Mouse (Mus musculus) R1 (cell line): ENCODE measurements around the gene Gm20388.
"Not testable (repeated sequence)": the region's sequence is repeated elsewhere in the genome, so short reads cannot be mapped to it uniquely, and the experiment has no call there.

Experiments used
- DNase-seq: peaks from one replicate; pipeline ENCODE4 v3.0.0-alpha.2; 2018; ENCODE audit warnings: low read depth, low spot score

Gene Gm20388

DNA sequence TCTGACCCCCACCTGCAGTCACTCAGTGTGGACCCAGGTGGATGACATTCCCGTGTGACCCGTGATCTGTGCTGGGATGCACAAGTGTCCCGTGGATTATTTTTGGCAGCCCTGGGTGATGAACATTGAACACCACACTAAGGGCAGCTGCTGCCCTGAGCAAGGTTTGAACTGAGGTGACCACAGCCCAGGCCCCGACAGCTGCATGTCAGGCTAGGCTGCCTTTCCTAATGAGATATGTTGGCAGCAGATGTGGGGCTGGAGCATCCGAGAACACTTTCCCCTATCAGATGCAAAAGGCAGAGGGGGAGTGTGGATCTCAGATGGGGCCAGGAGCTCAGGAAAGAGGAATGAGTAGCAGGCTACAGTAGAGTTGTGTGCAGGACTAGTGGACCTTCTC is 3600.2 kb downstream of the Gm20388 start:
- no peak for DNase-seq

DNA sequence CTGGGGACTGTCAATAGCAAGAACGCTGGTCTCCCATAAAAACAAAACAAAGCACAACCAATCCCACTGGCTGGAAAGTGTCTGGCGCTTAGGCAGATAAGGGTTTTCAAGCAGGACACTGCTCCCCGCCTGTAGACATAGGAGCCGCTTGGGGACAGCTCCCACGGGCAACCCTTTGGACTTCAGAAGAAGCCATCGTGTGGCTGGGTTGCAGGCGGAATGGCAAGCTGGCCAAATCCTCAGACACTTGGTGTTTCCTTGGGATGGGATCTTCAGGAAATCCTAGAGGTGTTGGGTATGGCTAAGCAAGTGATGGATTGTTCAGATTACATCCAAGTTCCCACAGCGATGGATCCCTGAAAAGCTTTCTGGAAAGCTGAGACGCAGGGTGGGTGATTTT is 3603.5 kb downstream of the Gm20388 start:
- DNase-seq: no peak

DNA sequence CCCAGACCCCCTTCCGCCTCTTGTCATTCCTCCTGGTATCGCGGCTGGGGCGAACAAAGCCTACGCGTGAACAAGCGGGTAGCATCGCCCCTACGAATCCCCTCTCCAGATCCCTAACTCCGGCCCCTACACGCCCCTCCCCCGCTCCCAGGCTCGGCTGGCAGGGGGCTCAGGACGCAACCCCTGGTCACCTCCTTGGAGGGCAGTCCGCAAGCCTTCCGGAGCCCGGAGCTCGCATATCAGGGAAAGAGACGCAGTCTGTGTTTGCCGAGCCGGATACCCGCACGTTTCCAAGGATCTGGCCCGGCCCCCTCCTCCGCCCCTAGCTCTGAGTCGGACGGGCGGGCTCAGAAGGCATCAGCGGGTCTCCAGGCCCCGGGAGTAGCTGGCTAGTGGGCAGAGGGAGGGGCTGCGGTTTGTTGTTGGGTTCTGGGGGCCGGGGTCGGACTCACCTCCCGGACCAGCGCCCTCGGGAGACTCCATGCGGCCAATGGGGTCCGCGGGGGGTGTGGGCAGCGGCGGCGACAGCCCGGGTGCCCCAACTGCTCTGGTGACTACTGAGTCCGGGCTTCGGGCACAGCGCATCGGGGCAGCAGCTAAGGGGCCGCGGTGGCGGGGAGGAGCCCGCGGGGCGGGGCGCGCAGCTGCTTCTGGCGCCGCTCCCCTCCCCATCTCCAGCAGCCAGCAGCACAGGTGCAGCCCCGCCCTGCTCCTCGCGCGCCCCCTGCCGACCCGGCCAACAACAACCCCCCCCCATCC is 3604.3 kb downstream of the Gm20388 start, which contains the start of gene Dbndd1:
Dbndd1 (minus strand) TSS at position 683 of the 759 bp plus-strand sequence.
- peak; percentile 78 for DNase-seq

DNA sequence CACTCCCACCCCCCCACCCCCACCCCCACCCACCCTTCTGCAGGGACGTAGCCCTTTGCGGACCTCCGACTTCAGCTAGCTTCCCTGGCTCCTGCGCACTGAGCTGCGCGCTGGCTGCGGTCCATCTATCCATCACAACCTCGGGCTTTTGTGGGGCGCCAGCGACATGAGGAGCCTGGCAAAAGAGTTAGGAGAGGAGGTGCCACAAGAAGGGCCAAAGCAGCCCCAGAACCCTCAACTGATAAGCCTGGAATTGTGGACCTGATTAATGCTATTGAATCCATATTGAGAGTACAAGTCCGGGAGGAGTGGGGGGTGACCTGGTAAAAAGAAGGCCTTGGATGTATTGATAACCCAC is 3604.9 kb downstream of the Gm20388 start:
- DNase-seq: no peak

DNA sequence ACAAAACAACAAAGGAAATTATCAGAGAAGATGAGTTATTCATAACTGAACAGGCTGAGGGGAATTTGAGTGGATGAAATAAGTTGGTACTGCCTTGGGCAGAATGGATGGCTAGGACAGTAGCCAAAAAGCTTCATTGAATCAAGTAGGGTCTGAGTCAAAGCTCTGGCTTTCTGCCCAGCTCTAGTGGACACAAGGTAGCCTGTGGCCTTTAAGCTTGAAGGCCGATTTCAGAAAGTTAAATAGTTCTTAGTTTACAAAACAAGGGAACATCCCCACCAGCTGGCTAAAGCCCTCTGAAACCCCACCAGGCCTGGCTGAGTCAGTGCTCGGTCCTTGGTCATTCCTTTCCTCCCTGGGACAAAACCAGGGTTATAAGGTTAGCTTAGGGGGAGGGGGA is 3606.0 kb downstream of the Gm20388 start:
- no peak for DNase-seq

DNA sequence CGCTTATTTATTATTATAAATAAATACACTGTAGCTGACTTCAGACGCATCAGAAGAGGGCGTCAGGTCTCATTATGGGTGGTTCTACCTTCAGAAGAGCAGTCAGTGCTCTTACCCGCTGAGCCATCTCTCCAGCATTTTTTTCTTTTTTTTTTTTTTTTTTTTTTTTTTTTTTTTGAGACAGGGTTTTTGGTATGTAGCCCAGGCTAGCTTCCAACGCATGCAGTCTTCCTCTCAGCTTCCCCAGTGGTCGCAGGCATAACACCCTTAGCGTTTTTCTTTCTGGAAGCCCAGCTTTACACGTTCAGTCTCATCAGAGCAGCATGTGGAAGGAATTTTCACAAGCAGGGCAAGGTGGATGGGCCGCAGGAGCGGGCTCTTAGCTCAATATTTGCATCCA is 3607.5 kb downstream of the Gm20388 start:
- DNase-seq: no peak

DNA sequence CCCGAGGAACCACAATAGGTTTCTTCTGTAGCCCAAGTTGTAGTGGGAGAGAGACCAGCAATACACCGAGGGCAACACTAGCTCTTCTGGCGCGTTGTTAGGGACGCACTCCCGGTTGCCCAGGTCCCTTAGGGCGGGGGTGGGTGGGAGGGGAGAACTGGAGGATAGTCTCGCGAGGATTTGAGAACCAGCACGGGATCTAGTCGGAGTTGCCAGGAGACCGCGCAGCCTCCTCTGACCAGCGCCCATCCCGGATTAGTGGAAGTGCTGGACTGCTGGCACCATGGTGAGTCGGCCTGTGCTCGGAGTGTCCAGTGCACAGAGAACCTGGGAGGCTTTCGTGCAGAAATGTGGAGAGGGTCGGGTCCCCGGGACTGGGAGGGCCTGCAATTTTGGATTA is 3608.0 kb downstream of the Gm20388 start, which contains the start of gene Gas8:
Gas8 (plus strand) TSS at position 168 of the 400 bp plus-strand sequence.
- peak; percentile 96 for DNase-seq

DNA sequence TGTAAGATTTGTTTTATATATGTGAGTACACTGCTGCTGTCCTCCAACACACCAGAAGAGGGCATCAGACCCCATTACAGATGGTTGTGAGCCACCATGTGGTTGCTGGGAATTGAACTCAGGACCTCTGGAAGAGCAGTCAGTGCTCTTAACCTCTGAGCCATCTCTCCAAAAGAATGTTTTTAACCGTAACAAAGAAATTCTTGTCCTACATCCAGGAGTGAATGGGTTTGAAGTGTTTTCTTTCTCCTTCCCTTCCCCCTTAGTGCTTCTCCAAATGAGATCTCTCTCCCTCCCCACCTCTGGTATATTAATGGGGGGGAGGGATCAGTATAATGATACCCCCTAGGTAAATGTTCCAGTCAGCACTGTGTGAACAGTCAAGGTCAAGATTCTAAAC is 3609.4 kb downstream of the Gm20388 start:
- not testable (repeated sequence) for DNase-seq

DNA sequence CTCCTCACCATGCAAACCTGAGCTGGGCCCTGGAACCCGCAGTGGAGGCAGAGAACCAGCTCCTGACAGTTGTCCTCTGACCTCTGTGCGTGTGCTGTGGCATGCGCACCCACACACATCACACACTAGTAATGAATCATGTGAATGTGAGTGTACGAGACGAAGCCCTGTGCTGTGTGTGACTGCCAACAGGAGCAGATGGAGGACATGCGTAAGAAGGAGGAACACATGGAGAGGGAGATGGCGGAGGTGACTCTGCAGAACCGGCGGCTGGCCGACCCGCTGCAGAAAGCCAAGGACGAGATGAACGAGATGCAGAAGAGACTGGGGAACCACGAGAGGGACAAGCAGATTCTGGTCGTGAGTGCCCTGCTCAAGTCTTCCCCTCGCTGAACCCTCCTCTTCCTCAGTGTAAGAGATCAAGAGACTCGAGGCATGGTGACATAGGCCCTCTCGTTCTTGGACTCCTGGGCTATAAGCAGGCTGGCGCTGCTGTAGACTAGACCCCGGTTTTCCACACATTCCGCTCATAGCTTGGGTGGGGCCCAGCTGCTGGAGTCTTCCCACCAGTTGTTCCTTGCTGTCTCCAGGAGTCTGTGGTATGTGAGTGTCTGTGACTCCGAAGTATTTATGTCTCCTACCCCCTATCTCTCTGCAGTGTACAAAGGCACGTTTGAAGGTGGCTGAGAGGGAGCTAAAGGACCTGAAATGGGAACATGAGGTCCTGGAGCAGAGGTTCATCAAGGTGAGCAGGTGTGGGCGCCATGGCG is 3617.3 kb downstream of the Gm20388 start:
- peak; percentile 41 for DNase-seq

DNA sequence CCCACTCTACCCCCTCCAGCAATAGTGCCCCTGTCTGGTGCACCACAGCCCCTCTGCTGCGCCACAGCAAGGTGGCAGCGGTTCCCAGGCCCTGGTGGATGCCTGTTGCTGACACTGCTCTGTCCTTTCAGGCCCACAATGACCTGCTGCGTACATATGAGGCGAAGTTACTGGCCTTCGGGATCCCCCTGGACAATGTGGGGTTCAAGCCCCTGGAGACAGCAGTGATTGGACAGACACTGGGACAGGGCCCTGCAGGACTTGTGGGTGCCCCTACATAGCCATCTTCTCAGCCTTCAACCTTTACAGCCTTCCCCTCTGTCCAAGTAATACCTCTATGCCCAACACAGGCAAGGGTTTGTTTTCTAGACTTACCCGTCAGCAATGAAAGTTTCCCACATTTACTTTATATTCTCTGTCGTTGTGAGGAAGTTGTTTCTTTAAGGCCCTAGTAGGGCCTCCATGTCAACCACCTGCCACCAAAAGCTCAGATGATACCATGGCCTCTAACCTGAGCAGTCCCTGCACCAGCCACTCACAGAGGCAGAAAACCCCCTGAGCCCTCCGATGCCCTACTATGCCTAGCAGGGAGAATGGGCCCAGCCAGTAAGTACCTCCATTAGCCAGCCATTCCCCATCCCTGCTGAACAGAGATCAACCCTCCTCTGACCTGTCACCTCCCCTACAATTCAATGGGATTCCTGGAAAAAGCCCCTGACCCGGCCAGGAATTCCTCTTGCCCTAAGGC is 3625.8 kb downstream of the Gm20388 start:
- DNase-seq: no peak

DNA sequence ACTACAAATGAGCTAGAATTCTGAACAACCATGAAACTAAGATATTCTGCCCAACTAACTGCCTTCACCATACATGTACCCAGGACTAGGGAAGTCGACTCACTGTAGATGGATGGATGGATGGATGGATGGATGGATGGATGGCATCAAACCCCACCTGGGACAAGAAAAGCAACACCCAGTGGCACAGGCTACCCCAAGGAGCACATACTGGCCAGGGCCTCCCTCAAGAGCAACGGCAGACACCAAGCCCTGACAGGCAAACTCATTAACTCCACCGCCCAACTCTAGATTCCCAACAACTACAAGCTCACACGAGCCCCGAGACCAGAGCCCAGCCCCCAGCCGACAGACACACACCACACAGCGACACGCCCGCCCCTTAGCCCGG is 3626.3 kb downstream of the Gm20388 start:
- DNase-seq: peak; percentile 23

DNA sequence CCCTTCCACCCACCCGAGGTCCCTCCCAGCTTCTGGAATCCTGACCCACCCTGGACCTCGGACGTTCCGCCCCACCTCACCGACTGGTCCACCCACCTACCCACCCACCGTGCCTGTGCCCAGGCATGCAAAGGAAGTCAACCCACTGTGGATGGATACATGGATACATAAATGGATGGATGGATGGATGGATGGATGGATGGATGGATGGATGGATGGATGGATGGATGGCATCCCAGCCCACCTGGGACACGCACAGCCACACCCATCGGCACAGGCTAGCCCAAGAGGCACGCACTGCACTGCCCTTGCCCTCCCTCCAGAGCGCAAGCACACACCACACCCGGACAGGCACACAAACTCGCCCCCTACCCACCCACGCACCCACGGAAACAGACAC is 3627.0 kb downstream of the Gm20388 start:
- DNase-seq: not testable (repeated sequence)

DNA sequence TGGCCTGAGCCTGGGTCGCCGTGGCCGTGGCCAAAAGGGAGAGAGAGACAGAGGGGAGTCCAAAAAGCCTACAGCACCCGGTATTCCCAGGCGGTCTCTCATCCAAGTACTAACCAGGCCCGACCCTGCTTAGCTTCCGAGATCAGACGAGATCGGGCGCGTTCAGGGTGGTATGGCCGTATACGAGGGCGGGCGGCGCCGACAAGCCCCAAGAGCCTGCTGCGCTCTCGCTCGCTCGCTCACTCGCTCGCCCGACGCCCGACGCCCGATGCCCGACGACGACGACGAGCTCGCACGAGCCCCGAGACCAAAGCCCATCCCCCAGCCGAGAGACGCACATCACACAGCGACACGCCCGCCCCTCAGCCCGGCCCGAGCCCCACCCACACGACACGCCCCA is 3653.6 kb downstream of the Gm20388 start:
- DNase-seq: not testable (repeated sequence)

DNA sequence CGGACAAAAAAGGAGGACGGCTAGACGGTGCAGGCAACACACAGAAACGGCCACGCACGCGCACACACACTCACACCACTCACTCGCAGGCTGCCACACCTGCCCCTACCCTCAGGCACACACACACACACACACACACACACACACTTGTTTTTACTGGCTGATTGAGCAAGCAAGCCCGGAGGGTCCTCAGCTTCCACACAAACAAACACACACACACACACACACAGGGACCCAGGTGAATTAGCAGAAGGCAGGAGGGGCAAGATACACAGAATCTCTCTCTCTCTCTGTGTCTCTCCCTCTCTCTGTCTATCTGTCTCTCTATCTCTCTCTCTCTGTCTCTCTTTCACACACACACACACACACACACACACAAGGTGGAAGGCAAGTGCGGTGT is 3664.7 kb downstream of the Gm20388 start:
- not testable (repeated sequence) for DNase-seq

DNA sequence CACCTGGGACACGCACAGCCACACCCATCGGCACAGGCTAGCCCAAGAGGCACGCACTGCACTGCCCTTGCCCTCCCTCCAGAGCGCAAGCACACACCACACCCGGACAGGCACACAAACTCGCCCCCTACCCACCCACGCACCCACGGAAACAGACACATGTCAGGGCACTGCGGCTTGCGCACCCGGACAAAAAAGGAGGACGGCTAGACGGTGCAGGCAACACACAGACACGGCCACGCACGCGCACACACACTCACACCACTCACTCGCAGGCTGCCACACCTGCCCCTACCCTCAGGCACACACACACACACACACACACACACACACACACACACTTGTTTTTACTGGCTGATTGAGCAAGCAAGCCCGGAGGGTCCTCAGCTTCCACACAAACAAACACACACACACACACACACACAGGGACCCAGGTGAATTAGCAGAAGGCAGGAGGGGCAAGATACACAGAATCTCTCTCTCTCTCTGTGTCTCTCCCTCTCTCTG is 3690.1 kb downstream of the Gm20388 start:
- DNase-seq: not testable (repeated sequence)

DNA sequence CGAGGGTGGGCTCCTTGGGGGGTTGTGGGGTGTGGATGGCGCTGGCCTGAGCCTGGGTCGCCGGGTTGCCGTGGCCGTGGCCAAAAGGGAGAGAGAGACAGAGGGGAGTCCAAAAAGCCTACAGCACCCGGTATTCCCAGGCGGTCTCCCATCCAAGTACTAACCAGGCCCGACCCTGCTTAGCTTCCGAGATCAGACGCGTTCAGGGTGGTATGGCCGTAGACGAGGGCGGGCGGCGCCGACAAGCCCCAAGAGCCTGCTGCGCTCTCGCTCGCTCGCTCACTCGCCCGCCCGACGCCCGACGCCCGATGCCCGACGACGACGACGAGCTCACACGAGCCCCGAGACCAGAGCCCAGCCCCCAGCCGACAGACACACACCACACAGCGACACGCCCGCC is 3690.8 kb downstream of the Gm20388 start:
- DNase-seq: not testable (repeated sequence)

DNA sequence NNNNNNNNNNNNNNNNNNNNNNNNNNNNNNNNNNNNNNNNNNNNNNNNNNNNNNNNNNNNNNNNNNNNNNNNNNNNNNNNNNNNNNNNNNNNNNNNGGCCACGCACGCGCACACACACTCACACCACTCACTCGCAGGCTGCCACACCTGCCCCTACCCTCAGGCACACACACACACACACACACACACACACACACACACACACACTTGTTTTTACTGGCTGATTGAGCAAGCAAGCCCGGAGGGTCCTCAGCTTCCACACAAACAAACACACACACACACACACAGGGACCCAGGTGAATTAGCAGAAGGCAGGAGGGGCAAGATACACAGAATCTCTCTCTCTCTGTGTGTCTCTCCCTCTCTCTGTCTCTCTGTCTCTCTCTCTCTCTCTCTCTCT is 3702.0 kb downstream of the Gm20388 start:
- not testable (repeated sequence) for DNase-seq

DNA sequence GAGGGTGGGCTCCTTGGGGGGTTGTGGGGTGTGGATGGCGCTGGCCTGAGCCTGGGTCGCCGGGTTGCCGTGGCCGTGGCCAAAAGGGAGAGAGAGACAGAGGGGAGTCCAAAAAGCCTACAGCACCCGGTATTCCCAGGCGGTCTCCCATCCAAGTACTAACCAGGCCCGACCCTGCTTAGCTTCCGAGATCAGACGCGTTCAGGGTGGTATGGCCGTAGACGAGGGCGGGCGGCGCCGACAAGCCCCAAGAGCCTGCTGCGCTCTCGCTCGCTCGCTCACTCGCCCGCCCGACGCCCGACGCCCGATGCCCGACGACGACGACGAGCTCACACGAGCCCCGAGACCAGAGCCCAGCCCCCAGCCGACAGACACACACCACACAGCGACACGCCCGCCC is 3712.9 kb downstream of the Gm20388 start:
- DNase-seq: not testable (repeated sequence)

DNA sequence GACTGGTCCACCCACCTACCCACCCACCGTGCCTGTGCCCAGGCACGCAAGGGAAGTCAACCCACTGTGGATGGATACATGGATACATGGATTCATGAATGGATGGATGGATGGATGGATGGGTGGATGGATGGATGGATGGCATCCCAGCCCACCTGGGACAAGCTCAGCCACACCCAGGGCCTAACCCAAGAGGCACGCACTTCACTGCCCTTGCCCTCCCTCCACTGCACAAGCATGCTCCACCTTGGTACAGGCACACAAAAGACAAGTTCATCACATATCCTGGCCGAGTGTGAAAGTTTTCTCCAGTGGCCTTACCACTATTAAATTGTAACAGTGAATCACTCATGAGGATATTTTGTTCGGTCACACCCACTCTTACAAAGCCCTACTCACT is 3713.6 kb downstream of the Gm20388 start:
- DNase-seq: no peak

DNA sequence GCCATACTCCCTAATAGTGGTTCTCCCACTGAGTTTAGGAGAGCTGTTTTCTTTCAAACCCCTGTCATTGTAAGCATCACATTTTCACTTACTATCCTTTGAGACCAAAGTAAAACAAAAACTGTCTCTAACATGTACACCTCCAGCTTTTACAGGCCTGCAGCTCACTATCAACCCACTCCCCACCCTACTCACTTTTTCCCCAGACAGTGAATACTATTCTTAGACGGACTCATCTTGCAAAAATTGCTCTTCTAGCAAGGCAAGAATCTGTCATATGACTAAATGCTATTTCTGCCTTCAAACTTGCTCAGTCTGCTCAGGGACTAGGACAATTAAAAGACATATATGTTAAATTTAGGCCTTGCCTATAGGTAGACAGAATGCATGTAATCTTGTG is 3714.1 kb downstream of the Gm20388 start:
- DNase-seq: no peak

DNA sequence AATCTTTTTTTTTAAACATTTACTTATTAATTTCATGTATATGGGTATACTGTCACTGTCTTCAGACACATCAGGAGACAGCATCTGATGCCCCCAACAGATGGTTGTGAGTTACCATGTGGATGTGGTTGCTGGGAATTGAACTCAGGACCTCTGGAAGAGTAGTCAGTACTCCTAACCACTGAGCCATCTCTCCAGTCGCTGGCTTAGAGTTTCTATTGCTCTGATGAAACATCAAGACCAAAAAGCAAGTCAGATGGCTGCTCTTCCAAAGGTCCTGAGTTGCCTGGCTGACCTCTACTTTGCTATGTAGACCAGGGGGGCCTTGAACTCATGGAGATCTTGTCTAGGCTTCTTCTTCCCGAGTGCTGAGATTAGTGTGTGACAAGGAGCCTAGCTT is 3715.1 kb downstream of the Gm20388 start:
- DNase-seq: peak; percentile 80
